Mouse (Mus musculus) spleen, adult 2 months (tissue): ENCODE data around the gene Nxpe4.

Experiments
- CTCF ChIP-seq: fragments of 200-500 bp; IDR thresholded peaks from 2 replicates; pipeline ENCODE4 v1.5.1; 2011; ENCODE audit warnings: mild to moderate bottlenecking, inconsistent platforms; ENCODE audit not compliant: insufficient read depth, insufficient read length, insufficient replicate concordance; ENCODE audit errors: extremely low read depth
- POLR2A ChIP-seq: fragments of 200-500 bp; IDR thresholded peaks from 2 replicates; pipeline ENCODE4 v1.6.1; 2011; ENCODE audit warnings: low read depth, low read length, inconsistent platforms

GRCm38 (mm10) chr9:48311241-48311640 is 149.4 kb downstream of the Nxpe4 start:
- no peak for TF ChIP-seq CTCF
- TF ChIP-seq POLR2A: no peak
